Mouse (Mus musculus): ENCODE results near the gene Meiob.

Meiob gene

GRCm38 (mm10) chr17:24803952-24804951, at the start of gene Meiob:
Meiob (plus strand) TSS chr17:24804289.
- DNase-seq (ENCODE audit: low read depth, low spot score): peak; percentile 67

- DNase-seq (ENCODE audit: low read depth, low spot score): no peak
These were observed 46.7 kb upstream of the Meiob start for GRCm38 (mm10) chr17:24757394-24757793.

- no peak for DNase-seq (ENCODE audit: low read depth, low spot score)
These were observed 43.0 kb upstream of the Meiob start for GRCm38 (mm10) chr17:24761121-24761520.

GRCm38 (mm10) chr17:24765016-24765905, 38.8 kb upstream of the Meiob start:
- DNase-seq (ENCODE audit: low read depth, low spot score): no peak

GRCm38 (mm10) chr17:24766266-24766875, 37.7 kb upstream of the Meiob start:
- DNase-seq (ENCODE audit: low read depth, low spot score): no peak

DNA sequence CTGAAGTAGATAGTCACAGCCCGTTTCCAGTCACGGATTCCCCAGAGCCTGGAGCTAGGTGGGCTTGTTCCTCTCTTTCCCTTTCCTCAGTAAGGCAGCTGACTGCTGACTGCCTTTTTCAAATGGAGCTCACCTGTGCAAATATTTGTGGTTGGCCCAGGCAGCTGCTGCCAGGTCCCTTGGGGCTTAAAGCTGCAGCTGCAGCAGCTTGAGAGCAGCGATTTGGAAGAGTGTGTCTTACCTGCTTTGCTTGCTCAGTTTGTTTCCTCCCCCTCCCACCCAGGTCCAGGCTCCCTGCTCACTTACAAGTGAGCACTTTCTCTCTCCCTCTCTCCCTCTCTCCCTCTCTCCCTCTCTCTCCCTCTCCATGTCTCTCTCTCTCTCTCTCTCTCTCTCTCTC, 34.9 kb upstream of the Meiob start:
- no peak for DNase-seq (ENCODE audit: low read depth, low spot score)

DNA sequence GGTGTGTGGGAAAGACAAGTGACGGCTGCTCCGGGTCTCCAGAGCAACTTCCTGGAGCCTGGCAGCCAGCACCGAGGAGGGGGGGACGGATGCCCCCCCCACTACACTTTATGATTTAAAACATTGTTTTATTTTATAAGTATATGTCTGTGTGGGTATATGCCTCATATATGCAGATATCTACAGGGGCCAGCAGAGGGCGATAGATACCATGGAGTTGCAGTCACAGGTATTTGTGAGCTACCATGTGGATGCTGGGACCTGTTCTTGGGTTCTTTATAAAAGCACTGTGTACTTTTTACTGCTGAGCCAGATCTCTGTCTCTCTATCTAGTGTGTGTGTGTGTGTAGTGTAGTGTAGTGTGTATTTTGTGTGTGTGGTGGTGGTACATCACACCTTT, 30.8 kb upstream of the Meiob start:
- DNase-seq (ENCODE audit: low read depth, low spot score): no peak

- no peak for DNase-seq (ENCODE audit: low read depth, low spot score)
These were observed 28.9 kb upstream of the Meiob start for GRCm38 (mm10) chr17:24775173-24775572.

- DNase-seq (ENCODE audit: low read depth, low spot score): no peak
These were observed 27.0 kb upstream of the Meiob start for GRCm38 (mm10) chr17:24777073-24777472.

- DNase-seq (ENCODE audit: low read depth, low spot score): no peak
These were observed 23.3 kb upstream of the Meiob start for GRCm38 (mm10) chr17:24780821-24781220.

- no peak for DNase-seq (ENCODE audit: low read depth, low spot score)
These were observed 11.9 kb upstream of the Meiob start for GRCm38 (mm10) chr17:24792190-24792589.

GRCm38 (mm10) chr17:24794791-24795190, 9.3 kb upstream of the Meiob start:
- DNase-seq (ENCODE audit: low read depth, low spot score): no peak

GRCm38 (mm10) chr17:24796969-24797368, 7.1 kb upstream of the Meiob start:
- no peak for DNase-seq (ENCODE audit: low read depth, low spot score)

- DNase-seq (ENCODE audit: low read depth, low spot score): no peak
These were observed 5.9 kb upstream of the Meiob start for GRCm38 (mm10) chr17:24798229-24798628.

DNA sequence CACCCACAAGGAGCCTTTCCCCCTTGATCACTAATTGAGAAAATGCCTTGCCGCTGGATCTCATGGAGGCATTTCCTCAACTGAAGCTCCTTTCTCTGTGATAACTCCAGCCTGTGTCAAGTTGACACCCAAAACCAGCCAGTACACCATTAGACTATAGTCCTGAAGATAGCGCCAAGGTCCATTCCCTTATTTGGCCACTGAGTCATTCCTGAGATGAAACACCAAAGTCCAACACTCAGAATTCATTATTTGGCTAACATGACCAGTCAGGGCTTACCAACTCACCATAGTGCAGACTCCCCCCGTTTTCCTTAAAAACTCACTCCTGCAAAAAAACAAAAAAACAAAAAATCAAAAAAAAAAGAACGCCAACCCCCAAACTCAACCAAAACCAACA, 4.6 kb upstream of the Meiob start:
- DNase-seq (ENCODE audit: low read depth, low spot score): no peak

- no peak for DNase-seq (ENCODE audit: low read depth, low spot score)
These were observed 3.6 kb upstream of the Meiob start for GRCm38 (mm10) chr17:24800524-24800923.

GRCm38 (mm10) chr17:24811211-24811610, 7.1 kb downstream of the Meiob start:
- no peak for DNase-seq (ENCODE audit: low read depth, low spot score)

DNA sequence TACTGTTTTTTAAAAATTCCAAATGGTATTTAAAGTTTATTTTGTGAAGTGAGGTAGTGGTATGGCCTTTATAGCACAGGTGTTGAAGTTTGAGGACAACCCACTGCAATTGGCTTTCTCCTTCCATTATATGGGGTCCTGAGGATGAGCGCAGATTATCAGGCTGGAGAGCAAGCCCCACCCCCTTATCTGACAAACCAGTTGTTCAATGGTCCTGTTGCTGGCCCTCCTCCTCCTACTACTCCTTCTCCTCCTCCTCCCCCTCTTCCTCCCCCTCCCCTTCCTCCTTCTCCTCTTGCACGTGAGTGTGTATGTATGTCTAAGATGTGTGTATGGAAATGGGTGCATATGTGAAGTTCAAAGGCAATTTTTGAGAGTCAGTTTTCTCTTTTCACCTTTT, 8.1 kb downstream of the Meiob start:
- DNase-seq (ENCODE audit: low read depth, low spot score): no peak

DNA sequence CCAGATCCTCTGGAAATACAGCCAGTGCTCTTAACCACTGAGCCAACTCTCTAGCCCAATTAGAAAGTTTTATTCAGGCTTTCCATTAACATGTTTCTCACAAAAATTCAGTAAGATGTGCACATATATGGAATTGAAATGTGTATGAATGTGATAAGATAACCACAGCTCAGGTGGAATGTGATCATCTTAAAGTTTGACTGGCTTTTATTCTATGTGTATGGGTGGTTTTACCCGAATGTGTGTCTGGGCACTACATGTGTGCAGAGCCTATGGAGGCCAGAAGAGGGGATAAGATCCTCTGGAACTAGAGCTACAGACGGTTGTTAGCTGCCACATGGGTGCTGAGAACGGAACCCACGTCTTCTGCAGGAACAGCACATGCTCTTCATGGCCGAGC, 11.2 kb downstream of the Meiob start:
- no peak for DNase-seq (ENCODE audit: low read depth, low spot score)

DNA sequence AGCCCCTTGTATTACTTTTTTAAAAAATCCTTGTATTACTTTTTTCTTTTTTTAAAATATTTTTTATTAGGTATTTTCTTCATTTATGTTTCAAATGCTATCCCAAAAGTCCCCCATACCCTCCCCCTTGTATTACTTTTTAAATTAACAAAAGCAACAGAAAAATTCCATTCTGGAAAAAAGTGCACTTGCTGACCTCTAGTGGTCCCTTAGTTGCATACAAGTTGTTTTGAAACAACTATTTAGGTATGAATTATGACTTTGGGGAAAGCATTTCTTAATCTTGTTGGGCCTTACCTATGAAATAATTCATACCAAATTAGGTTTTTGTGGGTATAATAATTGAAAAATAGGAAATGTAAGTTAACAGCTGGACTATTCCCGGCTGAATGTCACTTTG, 13.4 kb downstream of the Meiob start:
- no peak for DNase-seq (ENCODE audit: low read depth, low spot score)

DNA sequence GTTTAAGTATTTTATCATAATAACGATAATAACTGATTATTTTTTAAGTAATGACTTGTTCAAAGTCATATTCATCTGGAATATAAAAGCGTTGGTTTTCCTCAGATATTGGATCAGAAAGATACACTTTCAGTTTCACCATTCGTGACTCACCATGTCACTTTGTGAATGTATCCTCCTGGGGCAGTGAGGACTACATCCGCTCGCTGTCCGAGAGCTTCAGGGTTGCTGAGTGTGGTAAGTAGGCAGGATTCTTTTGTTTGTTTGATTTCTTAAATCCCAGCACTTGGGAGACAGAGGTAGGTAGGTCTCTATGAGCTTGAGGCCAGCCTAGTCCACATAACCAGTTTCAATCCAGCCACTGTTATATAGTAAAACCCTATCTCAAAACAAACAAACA, 14.1 kb downstream of the Meiob start:
- no peak for DNase-seq (ENCODE audit: low read depth, low spot score)

- no peak for DNase-seq (ENCODE audit: low read depth, low spot score)
These were observed 15.4 kb downstream of the Meiob start for GRCm38 (mm10) chr17:24819469-24819868.

Measured in embryo, embryonic 11.5 days (tissue).